Mouse (Mus musculus) C2C12 (cell line): ENCODE results near the gene Sox6.

Source experiments
- CEBPB ChIP-seq: IDR thresholded peaks from one replicate; pipeline ENCODE4 v1.6.1; 2011; ENCODE audit warnings: low read depth, mild to moderate bottlenecking, control low read depth, moderate library complexity
- CTCF ChIP-seq: IDR thresholded peaks from one replicate; pipeline ENCODE4 v1.5.1; 2011; ENCODE audit not compliant: control insufficient read depth, insufficient read depth, insufficient read length
- FOSL1 ChIP-seq: IDR thresholded peaks from one replicate; pipeline ENCODE4 v1.8.0; 2011; ENCODE audit warnings: mild to moderate bottlenecking, low read length; ENCODE audit not compliant: poor library complexity, insufficient read depth, severe bottlenecking
- MAX ChIP-seq: IDR thresholded peaks from one replicate; pipeline ENCODE4 v1.6.1; 2011; ENCODE audit warnings: mild to moderate bottlenecking, control low read depth
- MYOD1 ChIP-seq: IDR thresholded peaks from one replicate; pipeline ENCODE4 v1.6.1; 2011; ENCODE audit warnings: low read depth; ENCODE audit not compliant: control insufficient read depth, insufficient read length
- MYOG ChIP-seq: IDR thresholded peaks from one replicate; pipeline ENCODE4 v1.6.1; 2011; ENCODE audit not compliant: control insufficient read depth, insufficient read length; ENCODE audit errors: extremely low read depth
- USF1 ChIP-seq: IDR thresholded peaks from one replicate; pipeline ENCODE4 v1.6.1; 2011; ENCODE audit warnings: low read depth, mild to moderate bottlenecking, control low read depth, moderate library complexity

DNA sequence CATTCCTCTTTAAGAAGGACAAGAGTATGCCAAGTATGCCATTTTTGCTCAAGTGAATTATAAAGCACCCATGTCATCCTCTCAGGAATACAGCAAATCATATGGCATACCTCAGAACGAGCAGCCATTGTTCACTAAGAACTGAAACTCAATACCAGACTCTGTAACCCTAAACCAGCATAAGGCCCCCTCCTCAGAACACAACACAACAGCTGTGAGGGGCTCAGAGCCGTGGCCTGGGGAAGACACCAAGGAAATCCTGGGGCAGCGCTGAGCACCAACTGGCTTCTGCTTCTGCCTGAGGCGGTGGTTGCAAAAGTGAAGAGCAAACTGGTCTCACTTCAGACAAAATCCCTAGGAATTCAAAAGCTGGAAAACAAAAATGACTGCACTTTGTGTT lies 208.8 kb downstream of the Sox6 start:
- TF ChIP-seq CTCF: no peak
- TF ChIP-seq MYOD1: no peak
- TF ChIP-seq MAX: no peak
- no peak for TF ChIP-seq USF1
- no peak for TF ChIP-seq CEBPB
- no peak for TF ChIP-seq FOSL1
- no peak for TF ChIP-seq MYOG
